Comparison of ENCODE assay signal across 8 mouse cellular contexts in genomic region chr17:24472512-24472911, GRCm38 (mm10). TPM values are rescaled to one million over a fixed set of nuclear protein-coding genes. Genes with fewer than 3 reads are reported as not detected.
DNase-seq lines count a peak whose midpoint lies in the region; ATAC-seq and TF ChIP-seq lines count a peak whose summit lies in the region.

No protein-coding gene starts in this region.

- H3K9ac ChIP-seq in heart, adult 2 months (ENCODE audit: low read depth, low read length): no peak overlapping the region
- H3K9ac ChIP-seq in lung, embryonic 15.5 days: no peak overlapping the region

- TF ChIP-seq POLR2A in heart, adult 2 months (IDR thresholded peaks at IDR 0.05; ENCODE audit: insufficient read depth, low read depth, low read length): no peak
- TF ChIP-seq POLR2A in kidney, adult 2 months (IDR thresholded peaks at IDR 0.05; ENCODE audit: low read depth, low read length): no peak

- TF ChIP-seq EP300 in heart, adult 2 months (IDR thresholded peaks at IDR 0.05; ENCODE audit: insufficient read depth, low read depth, low read length): no peak

- H3K4me3 ChIP-seq in heart, adult 2 months: no peak overlapping the region
- no peak overlapping the region for H3K4me3 ChIP-seq in kidney, adult 2 months (ENCODE audit: insufficient read depth, low read depth, low read length)
- 0 out of 2 replicates have a peak overlapping the region, but pooled peaks have one; percentile 83 for H3K4me3 ChIP-seq in lung, embryonic 15.5 days

- no peak for ATAC-seq in lung, embryonic 15.5 days (ENCODE audit: borderline replicate concordance, extremely low read depth, low FRiP score, low TSS enrichment)

- H3K9me3 ChIP-seq in lung, embryonic 15.5 days: no peaks in the 10 kb centered on the region

- intact Hi-C loops in heart, adult 2 months (cut with DNase I): no loop called here

- no peak overlapping the region for H3K27ac ChIP-seq in heart, adult 2 months
- peak overlapping the region; percentile 51 for H3K27ac ChIP-seq in kidney, adult 2 months (ENCODE audit: insufficient read depth, low read depth, low read length)
- H3K27ac ChIP-seq in lung, embryonic 15.5 days: no peak overlapping the region

- peaks cover 1% of the 10 kb centered on the region; the same call in 1 of the 2 replicates for H3K36me3 ChIP-seq in heart, adult 2 months (ENCODE audit: control insufficient read depth, insufficient read depth, low read length)
- H3K36me3 ChIP-seq in kidney, adult 2 months (ENCODE audit: control insufficient read depth, insufficient read depth, low read length): no peaks in the 10 kb centered on the region; the same call in 1 of the 2 replicates
- peaks cover 33% of the 10 kb centered on the region for H3K36me3 ChIP-seq in lung, embryonic 15.5 days

- H3K79me2 ChIP-seq in heart, adult 2 months (replicated peaks; ENCODE audit: control insufficient read depth, insufficient read depth, low read length): peaks cover 2% of the 10 kb centered on the region

- peak overlapping the region; percentile 95 for H3K4me2 ChIP-seq in lung, embryonic 15.5 days

- 44% methylated on average over 4 of the region's 4 CpGs for WGBS in heart, adult 2 months
- 17% methylated on average over 4 of the region's 4 CpGs for WGBS in kidney, adult 2 months
- 70% methylated on average over 4 of the region's 4 CpGs for WGBS in lung, embryonic 15.5 days

- peak; percentile 89 to 94 for DNase-seq in adrenal gland, adult (ENCODE audit: inconsistent age in 2 of 2, low spot score in 1 of 2)
- DNase-seq in adrenal gland, postnatal 4 days (ENCODE audit: low spot score in 2 of 2): no peak
- peak; percentile 79 for DNase-seq in cerebellum, adult 9-10 months
- peak; percentile 51 to 59 for DNase-seq in heart, adult 2 months
- peak; percentile 95 for DNase-seq in kidney, adult 2 months
- no peak for DNase-seq in thymus, adult 18-20 months
- no peak for DNase-seq in frontal cortex, postnatal 36 days (ENCODE audit: low spot score in 2 of 2)

- no peaks in the 10 kb centered on the region for H3K27me3 ChIP-seq in heart, adult 2 months (ENCODE audit: control insufficient read depth, insufficient read depth, low read length)
- no peaks in the 10 kb centered on the region for H3K27me3 ChIP-seq in kidney, adult 2 months (replicated peaks; ENCODE audit: control insufficient read depth, insufficient read depth, low read length)
- H3K27me3 ChIP-seq in lung, embryonic 15.5 days: no peaks in the 10 kb centered on the region

- H3K4me1 ChIP-seq in heart, adult 2 months (ENCODE audit: control insufficient read depth, insufficient read depth, low read length): peaks cover 11% of the 10 kb centered on the region
- peaks cover 16% of the 10 kb centered on the region for H3K4me1 ChIP-seq in kidney, adult 2 months (ENCODE audit: control insufficient read depth, insufficient read depth, low read length)
- H3K4me1 ChIP-seq in lung, embryonic 15.5 days: peaks cover 27% of the 10 kb centered on the region

- TF ChIP-seq CTCF in heart, adult 2 months (IDR thresholded peaks at IDR 0.05): no peak
- TF ChIP-seq CTCF in kidney, adult 2 months (conservative IDR thresholded peaks at IDR 0.05; ENCODE audit: insufficient read depth, insufficient read length, low read depth, low read length): no peak

RNA-seq across cellular contexts. Expression of gene Bricd5, which starts 1.2 kb away (rescaled TPM):
- under 1 TPM; 0.50 to 0.93 TPM for total RNA-seq in adrenal gland, postnatal 4 days (2021)
- not detected for total RNA-seq in heart, adult 2 months (2021)
- not detected in 2 replicates for polyA plus RNA-seq in heart, adult 2 months (2012; rRNA removed)
- polyA plus RNA-seq in kidney, adult 2 months (2012; rRNA removed): 0.56 and 0.96 TPM in 2 replicates
- not detected in 2 replicates for polyA plus RNA-seq in lung, embryonic 15.5 days (2015; fragmentation: Nextera tagmentation; extraction: Ambion mirVana)

RNA-seq across cellular contexts. Expression of gene Pgp, which starts 2.3 kb away (rescaled TPM):
- total RNA-seq in adrenal gland, postnatal 4 days (2021): 10 to 100 TPM; 44.6 to 46.4 TPM
- total RNA-seq in heart, adult 2 months (2021): 10 to 100 TPM; 35.7 to 44.5 TPM
- polyA plus RNA-seq in heart, adult 2 months (2012; rRNA removed): 39.1 and 46.4 TPM in 2 replicates
- 38.7 and 46.5 TPM in 2 replicates for polyA plus RNA-seq in kidney, adult 2 months (2012; rRNA removed)
- 56.2 and 57.4 TPM in 2 replicates for polyA plus RNA-seq in lung, embryonic 15.5 days (2015; fragmentation: Nextera tagmentation; extraction: Ambion mirVana)

RNA-seq across cellular contexts. Expression of gene E4f1, which starts 2.4 kb away (rescaled TPM):
- total RNA-seq in adrenal gland, postnatal 4 days (2021): 10 to 100 TPM; 31.8 to 35.1 TPM
- 10 to 100 TPM; 10.2 to 10.3 TPM for total RNA-seq in heart, adult 2 months (2021)
- 43.6 and 43.7 TPM in 2 replicates for polyA plus RNA-seq in heart, adult 2 months (2012; rRNA removed)
- 63.7 and 72.8 TPM in 2 replicates for polyA plus RNA-seq in kidney, adult 2 months (2012; rRNA removed)
- 26.0 and 35.4 TPM in 2 replicates for polyA plus RNA-seq in lung, embryonic 15.5 days (2015; fragmentation: Nextera tagmentation; extraction: Ambion mirVana)

RNA-seq across cellular contexts. Expression of gene Mlst8, which starts 6.4 kb away (rescaled TPM):
- total RNA-seq in adrenal gland, postnatal 4 days (2021): 10 to 100 TPM; 28.0 to 30.0 TPM
- total RNA-seq in heart, adult 2 months (2021): 10 to 100 TPM in 1 of 2 experiments, 1 to 10 TPM in 1; 8.5 to 10.7 TPM
- 28.1 and 42.0 TPM in 2 replicates for polyA plus RNA-seq in heart, adult 2 months (2012; rRNA removed)
- 26.1 and 32.1 TPM in 2 replicates for polyA plus RNA-seq in kidney, adult 2 months (2012; rRNA removed)
- 31.6 and 34.5 TPM in 2 replicates for polyA plus RNA-seq in lung, embryonic 15.5 days (2015; fragmentation: Nextera tagmentation; extraction: Ambion mirVana)

RNA-seq across cellular contexts. Expression of gene Caskin1, which starts 15.9 kb away (rescaled TPM):
- total RNA-seq in adrenal gland, postnatal 4 days (2021): 10 to 100 TPM; 62.4 to 65.2 TPM
- under 1 TPM; 0.16 to 0.55 TPM for total RNA-seq in heart, adult 2 months (2021)
- polyA plus RNA-seq in heart, adult 2 months (2012; rRNA removed): 0.23 and 0.45 TPM in 2 replicates
- 0.52 and 0.80 TPM in 2 replicates for polyA plus RNA-seq in kidney, adult 2 months (2012; rRNA removed)
- 0.97 and 1.0 TPM in 2 replicates for polyA plus RNA-seq in lung, embryonic 15.5 days (2015; fragmentation: Nextera tagmentation; extraction: Ambion mirVana)

Comparison
In these comparisons a context has a peak if more than half of its experiments do, and no peak if none do; other contexts are left out.
1. DNase-seq: peak in adrenal gland, adult (2 of 2), cerebellum, adult 9-10 months (single experiment), heart, adult 2 months (2 of 2) and kidney, adult 2 months (single experiment); none in adrenal gland, postnatal 4 days (0 of 2), thymus, adult 18-20 months (0 of 2) and frontal cortex, postnatal 36 days (0 of 2).